Mouse (Mus musculus) heart, embryonic 15.5 days (tissue): ENCODE results near the gene Atp11a. TPM values are rescaled to one million over a fixed set of nuclear protein-coding genes. Genes with fewer than 3 reads are reported as not detected.
A peak's percentile ranks its signal among the peaks of the same experiment; 100 is the strongest.

ENCODE experiments used
- ATAC-seq: fragments of 200-750 bp; cut with Nextera tagmentation; replicated peaks from 2 replicates; pipeline ENCODE4 v1.8.0; 2017; ENCODE audit warnings: low read depth, moderate TSS enrichment; ENCODE audit not compliant: insufficient number of reproducible peaks, insufficient read depth, low FRiP score
- H3K27ac ChIP-seq: fragments of 300-500 bp; sonication (generic); 2 replicates; pipeline ENCODE4 v1.5.1; 2015; ENCODE audit warnings: mild to moderate bottlenecking, inconsistent platforms
- H3K27me3 ChIP-seq: fragments of 300-500 bp; sonication (generic); 2 replicates; pipeline ENCODE4 v1.6.1; 2015; ENCODE audit warnings: inconsistent platforms
- H3K36me3 ChIP-seq: fragments of 300-500 bp; sonication (generic); 2 replicates; pipeline ENCODE4 v1.6.1; 2015; ENCODE audit warnings: mild to moderate bottlenecking, inconsistent platforms
- H3K4me1 ChIP-seq: fragments of 300-500 bp; sonication (generic); replicated peaks from 2 replicates; pipeline ENCODE4 v1.6.1; 2015; ENCODE audit warnings: inconsistent platforms
- H3K4me2 ChIP-seq: fragments of 300-500 bp; sonication (generic); 2 replicates; pipeline ENCODE4 v1.6.1; 2015; ENCODE audit warnings: inconsistent platforms, mild to moderate bottlenecking, moderate library complexity
- H3K4me3 ChIP-seq: fragments of 300-500 bp; sonication (generic); 2 replicates; pipeline ENCODE4 v1.5.1; 2015; ENCODE audit warnings: mild to moderate bottlenecking, inconsistent platforms
- H3K9ac ChIP-seq: fragments of 300-500 bp; sonication (generic); 2 replicates; pipeline ENCODE4 v1.6.1; 2015; ENCODE audit warnings: mild to moderate bottlenecking, inconsistent platforms
- H3K9me3 ChIP-seq: fragments of 300-500 bp; sonication (generic); replicated peaks from 2 replicates; pipeline ENCODE4 v1.6.1; 2016; ENCODE audit warnings: inconsistent platforms
- WGBS: fragments of 180-500 bp; shearing (Covaris S2); methylation state at CpG from one replicate; pipeline ENCODE4 v1.1.7; 2015; ENCODE audit warnings: mixed read lengths; 5-methylcytosine and 5-hydroxymethylcytosine counted together
- polyA plus RNA-seq: library from polyadenylated mRNA; unstranded; fragments of >200 nt; fragmentation: Nextera tagmentation; extraction: Ambion mirVana; gene quantifications from 2 replicates; pipeline ENCODE4 v1.2.1, GENCODE M21; 2015

The Atp11a gene
- polyA plus RNA-seq, 1 experiment from 2014 or later: 14.1 TPM

DNA sequence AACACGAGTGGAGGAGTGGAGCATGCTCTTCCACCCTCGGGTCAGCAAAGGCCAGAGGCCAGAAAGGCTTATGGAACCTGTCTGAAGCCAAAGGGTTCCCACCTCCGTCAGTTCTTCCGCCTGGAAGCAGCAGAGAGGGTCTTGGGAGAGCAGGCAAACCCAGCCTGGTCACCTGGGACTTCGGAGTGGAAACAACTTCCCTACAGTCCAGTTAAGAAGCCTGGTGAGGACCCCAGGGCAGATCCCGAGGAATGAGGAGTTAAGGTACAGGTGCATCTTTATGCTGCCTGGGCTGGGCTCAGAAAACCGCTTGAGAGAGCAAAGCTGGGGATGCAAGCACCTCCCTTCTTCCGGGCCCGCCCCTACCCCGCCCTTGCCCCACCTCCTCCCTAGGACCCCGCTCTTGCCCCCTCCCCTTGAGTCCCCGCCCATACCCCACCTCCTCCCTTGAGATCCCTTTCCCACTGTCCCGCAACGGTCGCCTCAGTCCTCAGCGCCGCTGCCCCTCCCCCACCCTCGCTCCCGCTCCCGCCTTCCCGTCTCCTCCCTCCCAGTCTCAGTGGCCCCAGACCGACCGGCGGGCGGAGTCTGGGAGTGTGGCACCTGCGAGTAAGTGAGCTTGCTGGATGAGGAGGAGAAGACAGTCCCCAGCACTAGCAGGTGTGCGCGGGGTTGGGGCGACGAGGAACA lies 116.7 kb downstream of the Atp11a start, which contains the start of gene Mcf2l:
Gene Mcf2l (plus strand): TSS at position 450 of the 690 bp plus-strand sequence.
- peak within 1 kb of the TSS; percentile 34 for H3K9ac ChIP-seq
- H3K27ac ChIP-seq: no peak within 1 kb of the TSS
- H3K4me3 ChIP-seq: peak within 1 kb of the TSS; percentile 56
- H3K4me2 ChIP-seq: peak within 1 kb of the TSS; percentile 78
- WGBS: under 1% methylated on average over 29 of the region's 30 CpGs
- peaks cover 24% of the 10 kb centered on the region for H3K4me1 ChIP-seq
- no peaks in the 10 kb centered on the region for H3K36me3 ChIP-seq
- no peaks in the 10 kb centered on the region for H3K9me3 ChIP-seq
- H3K27me3 ChIP-seq: peaks cover 39% of the 10 kb centered on the region
- ATAC-seq: peak; percentile 60

DNA sequence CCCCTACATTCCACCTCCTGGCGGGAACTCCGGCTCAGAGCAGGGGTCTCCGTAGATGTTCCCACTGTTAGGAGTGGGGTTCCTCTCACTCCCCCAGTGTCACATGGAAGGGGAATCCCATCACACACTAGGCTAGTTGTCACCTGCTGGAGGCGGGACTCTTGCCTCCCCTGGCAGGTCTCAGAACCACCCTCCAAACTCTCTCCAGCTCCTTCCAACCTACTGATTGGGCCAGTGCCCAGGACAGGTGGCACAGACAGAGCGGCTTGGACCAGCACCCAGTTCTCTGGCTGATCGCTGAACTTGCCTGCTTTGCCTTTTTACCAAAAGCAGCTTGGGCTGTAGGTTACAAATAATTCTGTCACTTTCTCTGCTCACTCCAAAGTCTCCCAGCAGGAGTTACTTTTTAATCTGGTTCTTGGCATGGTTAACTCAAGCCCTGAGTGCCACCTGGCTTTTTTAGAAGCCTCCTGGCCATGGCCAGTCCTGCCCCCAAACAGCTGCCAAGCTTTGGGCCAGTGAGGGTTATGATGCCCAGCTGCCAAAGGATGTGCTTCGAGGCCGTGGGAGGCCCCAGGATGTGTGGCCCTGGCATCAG lies 117.5 kb downstream of the Atp11a start:
- peaks cover 27% of the 10 kb centered on the region for H3K4me1 ChIP-seq
- H3K27ac ChIP-seq: no peak overlapping the region
- no peaks in the 10 kb centered on the region for H3K9me3 ChIP-seq
- WGBS: 32% methylated on average over 8 of the region's 8 CpGs
- H3K27me3 ChIP-seq: peaks cover 39% of the 10 kb centered on the region
- H3K9ac ChIP-seq: peak overlapping the region; percentile 34
- no peaks in the 10 kb centered on the region for H3K36me3 ChIP-seq
- peak; percentile 20; the same call in 1 of the 2 replicates for ATAC-seq
- H3K4me3 ChIP-seq: peak overlapping the region; percentile 56
- H3K4me2 ChIP-seq: peak overlapping the region; percentile 78

DNA sequence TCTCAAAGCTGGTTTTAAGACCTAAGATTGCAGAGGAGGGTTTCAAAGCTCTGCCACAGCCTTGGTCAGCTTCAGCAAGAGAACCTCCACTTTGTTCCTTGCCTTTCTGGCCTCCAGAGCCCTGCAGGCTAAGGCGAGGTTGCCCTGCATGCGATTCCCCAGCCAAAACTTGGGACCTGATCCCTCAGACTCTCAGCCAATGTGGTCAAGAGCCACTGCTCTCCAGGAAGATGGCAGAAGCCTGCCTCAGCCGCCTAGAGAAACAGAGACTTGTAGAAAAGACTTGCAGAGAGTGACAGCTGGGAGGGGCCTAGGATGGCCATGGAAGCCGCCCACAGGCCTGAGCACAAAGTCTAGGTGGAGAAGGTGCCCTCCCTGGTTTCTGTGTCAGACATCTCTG lies 118.2 kb downstream of the Atp11a start:
- Histone ChIP-seq H3K27ac (no peak overlapping the region), H3K4me2 (no peak overlapping the region)
- ATAC-seq: no peak

DNA sequence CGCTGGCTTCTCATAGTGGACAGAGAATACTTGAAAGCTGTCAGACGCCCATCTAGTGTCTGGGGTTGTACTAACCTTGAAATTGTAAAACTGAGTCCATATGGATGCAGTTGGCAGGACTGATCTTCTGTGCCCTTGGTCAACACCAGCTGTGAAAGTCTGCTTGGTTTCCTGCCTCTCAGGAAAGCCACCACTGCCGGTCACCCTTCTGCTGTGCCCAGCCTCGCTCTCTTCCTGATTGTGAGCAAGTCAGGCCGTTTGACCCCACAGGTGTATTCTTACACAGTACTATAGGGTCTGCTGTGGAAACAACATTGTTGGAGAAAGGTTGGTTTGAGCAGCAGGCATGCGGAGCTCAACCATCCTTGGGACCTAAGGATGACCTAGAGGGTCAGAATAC lies 120.3 kb downstream of the Atp11a start:
- H3K36me3 ChIP-seq: no peaks in the 10 kb centered on the region
- 80% methylated on average over 6 of the region's 6 CpGs for WGBS
- H3K4me1 ChIP-seq: peaks cover 19% of the 10 kb centered on the region
- no peak overlapping the region for H3K27ac ChIP-seq
- no peak for ATAC-seq
- H3K4me3 ChIP-seq: no peak overlapping the region
- H3K9me3 ChIP-seq: no peaks in the 10 kb centered on the region
- no peak overlapping the region for H3K4me2 ChIP-seq
- peaks cover 32% of the 10 kb centered on the region for H3K27me3 ChIP-seq
- no peak overlapping the region for H3K9ac ChIP-seq

More for the DNA sequence above, 118.2 kb downstream of the Atp11a start:
- Histone ChIP-seq H3K4me1 (peaks cover 27% of the 10 kb centered on the region), H3K9me3 (no peaks in the 10 kb centered on the region), H3K27me3 (peaks cover 39% of the 10 kb centered on the region), H3K9ac (no peak overlapping the region), H3K36me3 (no peaks in the 10 kb centered on the region), H3K4me3 (no peak overlapping the region)
- whole genome bisulfite sequencing: 82% methylated on average over 4 of the region's 4 CpGs

DNA sequence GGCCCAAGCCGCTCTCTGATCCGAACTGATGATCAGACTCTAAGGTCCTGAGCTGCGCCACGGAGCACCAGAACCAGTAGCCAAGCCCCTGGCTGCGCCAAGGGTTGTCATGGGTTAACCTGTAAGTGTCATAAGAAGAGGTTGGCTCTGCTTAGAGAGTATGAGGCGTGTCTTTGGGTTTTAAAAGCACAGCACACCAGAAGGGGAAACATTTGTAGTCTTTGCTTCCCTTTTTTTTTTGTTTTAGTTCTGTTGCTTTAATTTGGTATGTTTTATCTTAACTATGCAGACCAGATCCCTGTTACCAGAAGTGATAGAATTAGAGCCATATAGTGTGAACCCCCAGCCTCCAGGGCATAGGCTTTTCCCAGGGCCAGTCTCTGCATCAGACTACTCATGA lies 123.3 kb downstream of the Atp11a start:
- peaks cover 19% of the 10 kb centered on the region for H3K4me1 ChIP-seq
- H3K4me2 ChIP-seq: no peak overlapping the region
- H3K9ac ChIP-seq: no peak overlapping the region
- WGBS: 90% methylated on average over 6 of the region's 6 CpGs
- no peaks in the 10 kb centered on the region for H3K9me3 ChIP-seq
- no peak overlapping the region for H3K4me3 ChIP-seq
- no peaks in the 10 kb centered on the region for H3K36me3 ChIP-seq
- no peak for ATAC-seq
- no peak overlapping the region for H3K27ac ChIP-seq
- peaks cover 7% of the 10 kb centered on the region; the same call in 1 of the 2 replicates for H3K27me3 ChIP-seq

DNA sequence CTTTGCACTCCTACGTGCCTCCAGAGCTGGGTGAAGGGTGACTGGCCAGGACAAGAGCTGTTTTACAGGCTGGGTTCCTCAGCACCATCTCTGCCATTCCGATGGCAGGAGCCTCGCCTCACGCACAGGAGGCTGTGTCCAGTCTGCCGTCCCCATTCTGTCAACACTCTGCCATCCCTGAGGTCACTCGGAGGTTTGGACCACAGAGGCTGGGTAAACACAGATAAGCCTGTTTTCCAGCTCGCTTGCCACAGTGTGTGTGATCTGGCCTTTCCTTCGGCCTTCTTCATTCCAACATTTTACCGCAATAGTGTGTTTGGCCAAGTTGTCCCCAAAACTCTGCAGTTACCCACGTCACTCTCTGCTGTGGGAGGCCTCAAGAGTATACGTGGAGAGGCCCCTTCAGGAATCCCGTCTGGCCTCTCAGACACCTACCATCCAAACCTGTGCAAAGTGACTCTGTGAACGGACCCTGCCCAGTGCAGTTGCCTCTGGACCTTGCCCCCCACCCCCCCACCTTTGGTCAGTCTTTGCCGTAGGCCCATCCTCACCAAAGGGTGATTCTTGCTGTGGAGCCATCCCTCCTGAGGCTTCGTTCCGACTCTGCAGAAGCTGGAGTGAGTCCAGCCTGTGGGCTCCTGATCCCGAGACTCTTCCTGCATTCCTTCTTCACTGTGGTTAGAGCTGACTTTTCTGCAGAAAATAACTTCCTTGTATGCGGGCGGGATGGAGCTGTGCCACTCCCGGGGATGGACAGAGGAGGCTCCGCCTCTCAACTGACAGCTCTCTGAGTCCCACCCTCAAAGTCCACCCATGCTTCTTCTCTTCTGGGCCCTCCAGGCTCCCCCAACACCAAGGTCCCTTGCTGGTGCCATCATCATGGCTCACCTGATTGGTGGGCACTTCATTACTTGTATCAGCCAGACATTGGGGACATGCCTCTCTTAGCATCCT lies 126.5 kb downstream of the Atp11a start:
- 36% methylated on average over 21 of the region's 21 CpGs for WGBS
- H3K4me3 ChIP-seq: no peak overlapping the region
- H3K36me3 ChIP-seq: no peaks in the 10 kb centered on the region
- no peak overlapping the region; the same call in 1 of the 2 replicates for H3K9ac ChIP-seq
- peaks cover 19% of the 10 kb centered on the region for H3K4me1 ChIP-seq
- no peak overlapping the region for H3K4me2 ChIP-seq
- no peaks in the 10 kb centered on the region for H3K9me3 ChIP-seq
- H3K27ac ChIP-seq: no peak overlapping the region
- ATAC-seq: 0 out of 2 replicates have a peak, but pooled peaks have one; percentile 24
- no peaks in the 10 kb centered on the region for H3K27me3 ChIP-seq

DNA sequence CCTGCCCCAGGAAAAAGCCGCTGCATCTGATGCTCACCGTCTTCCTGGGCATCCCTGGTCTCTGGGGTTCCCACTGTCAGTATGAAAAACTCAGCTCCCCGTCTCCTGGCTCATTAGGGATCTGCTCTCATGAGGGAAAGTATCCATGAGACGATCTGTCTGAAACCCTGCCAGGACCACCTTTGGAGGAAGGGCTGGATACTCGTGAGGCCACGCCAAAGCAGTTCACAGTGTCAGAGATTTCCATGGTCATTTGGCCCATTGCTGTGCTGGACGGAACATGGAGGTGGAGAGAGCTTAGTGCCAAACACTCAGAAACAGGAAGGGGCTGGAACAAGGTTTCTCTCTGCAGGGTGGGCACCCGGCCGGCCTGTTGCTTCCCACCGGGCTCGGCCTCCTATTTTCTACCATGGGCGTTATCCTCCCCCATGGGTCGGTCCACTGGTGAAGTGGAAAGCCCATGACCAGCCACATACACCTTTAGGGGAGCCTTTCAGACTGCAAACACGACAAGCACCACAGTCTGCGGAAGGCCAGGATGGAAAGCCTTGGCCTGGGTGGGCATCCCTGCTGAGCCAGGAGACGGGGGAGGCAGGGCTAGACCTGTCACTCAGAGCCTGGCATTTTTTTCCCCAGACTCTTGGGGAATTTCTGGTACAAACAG lies 131.1 kb downstream of the Atp11a start:
- Histone ChIP-seq H3K36me3 (no peaks in the 10 kb centered on the region), H3K9ac (no peak overlapping the region), H3K4me3 (no peak overlapping the region), H3K9me3 (no peaks in the 10 kb centered on the region), H3K27me3 (0 out of 2 replicates have a peak, but pooled peaks cover 5% of the 10 kb centered on the region), H3K4me2 (no peak overlapping the region), H3K4me1 (peaks cover 8% of the 10 kb centered on the region), H3K27ac (no peak overlapping the region)
- WGBS: 83% methylated on average over 16 of the region's 16 CpGs
- ATAC-seq: no peak

DNA sequence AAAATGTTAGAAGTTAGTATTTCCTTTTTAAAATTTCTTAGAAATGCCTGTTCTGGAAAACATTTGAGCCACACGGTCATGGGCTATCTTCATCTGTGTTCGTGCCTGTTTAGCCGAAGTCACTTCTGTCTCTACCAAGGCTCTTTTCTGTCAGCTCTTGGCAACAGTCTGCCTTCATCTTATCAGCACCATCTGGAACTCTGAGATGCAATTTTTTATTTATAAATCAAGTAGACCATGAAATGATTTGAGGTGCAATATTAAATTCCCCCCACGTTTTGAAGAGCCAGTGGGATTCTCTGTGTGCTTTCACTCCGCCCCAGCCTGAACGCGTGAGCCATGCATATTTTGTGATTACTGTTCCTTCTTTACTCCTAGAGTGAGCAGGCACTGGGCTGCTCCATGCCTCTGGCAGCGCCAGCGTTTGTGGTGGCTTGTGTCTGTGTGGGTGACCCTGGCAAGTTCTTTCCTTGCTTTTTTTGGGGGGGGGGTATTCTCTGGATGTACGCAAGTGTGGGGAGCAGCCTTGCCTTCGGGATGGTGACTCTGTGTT lies 132.3 kb downstream of the Atp11a start:
- Histone ChIP-seq H3K27me3 (0 out of 2 replicates have a peak, but pooled peaks cover 5% of the 10 kb centered on the region), H3K4me2 (no peak overlapping the region), H3K9me3 (no peaks in the 10 kb centered on the region), H3K9ac (no peak overlapping the region), H3K36me3 (no peaks in the 10 kb centered on the region), H3K27ac (no peak overlapping the region), H3K4me1 (no peaks in the 10 kb centered on the region), H3K4me3 (no peak overlapping the region)
- 78% methylated on average over 11 of the region's 11 CpGs for WGBS
- no peak for ATAC-seq

DNA sequence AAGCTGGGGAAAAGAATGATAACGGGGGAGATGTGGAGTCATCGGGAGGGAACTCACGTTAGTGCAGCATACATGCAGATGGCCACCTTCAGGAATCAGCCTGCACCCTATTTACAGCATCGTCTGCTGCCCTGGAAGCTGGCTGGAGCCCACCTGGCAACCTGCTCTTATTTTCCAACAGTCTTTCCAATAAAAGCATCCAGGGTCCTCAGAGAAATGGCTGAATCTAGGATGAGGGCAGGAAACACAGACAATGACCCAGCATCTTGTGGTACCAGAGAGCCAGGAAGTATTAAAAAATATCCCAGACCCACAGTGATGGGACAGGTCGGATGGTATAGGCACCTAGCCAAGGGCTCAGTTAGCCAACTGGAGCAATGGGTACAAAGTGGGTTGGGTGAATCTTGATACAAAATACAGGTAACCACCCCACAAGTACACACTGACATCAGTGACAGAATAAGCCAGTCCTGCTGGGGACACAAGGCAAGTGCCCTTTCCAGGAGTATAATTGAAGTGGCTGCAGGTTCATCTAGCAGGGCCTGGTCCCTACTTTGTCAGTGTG lies 136.2 kb downstream of the Atp11a start:
- H3K9ac ChIP-seq: no peak overlapping the region
- peaks cover 11% of the 10 kb centered on the region; the same call in 1 of the 2 replicates for H3K4me1 ChIP-seq
- 0 out of 2 replicates have a peak, but pooled peaks cover 5% of the 10 kb centered on the region for H3K27me3 ChIP-seq
- H3K4me3 ChIP-seq: no peak overlapping the region
- 56% methylated on average over 5 of the region's 5 CpGs for WGBS
- no peak for ATAC-seq
- no peaks in the 10 kb centered on the region for H3K9me3 ChIP-seq
- H3K36me3 ChIP-seq: no peaks in the 10 kb centered on the region
- no peak overlapping the region for H3K4me2 ChIP-seq
- no peak overlapping the region for H3K27ac ChIP-seq

DNA sequence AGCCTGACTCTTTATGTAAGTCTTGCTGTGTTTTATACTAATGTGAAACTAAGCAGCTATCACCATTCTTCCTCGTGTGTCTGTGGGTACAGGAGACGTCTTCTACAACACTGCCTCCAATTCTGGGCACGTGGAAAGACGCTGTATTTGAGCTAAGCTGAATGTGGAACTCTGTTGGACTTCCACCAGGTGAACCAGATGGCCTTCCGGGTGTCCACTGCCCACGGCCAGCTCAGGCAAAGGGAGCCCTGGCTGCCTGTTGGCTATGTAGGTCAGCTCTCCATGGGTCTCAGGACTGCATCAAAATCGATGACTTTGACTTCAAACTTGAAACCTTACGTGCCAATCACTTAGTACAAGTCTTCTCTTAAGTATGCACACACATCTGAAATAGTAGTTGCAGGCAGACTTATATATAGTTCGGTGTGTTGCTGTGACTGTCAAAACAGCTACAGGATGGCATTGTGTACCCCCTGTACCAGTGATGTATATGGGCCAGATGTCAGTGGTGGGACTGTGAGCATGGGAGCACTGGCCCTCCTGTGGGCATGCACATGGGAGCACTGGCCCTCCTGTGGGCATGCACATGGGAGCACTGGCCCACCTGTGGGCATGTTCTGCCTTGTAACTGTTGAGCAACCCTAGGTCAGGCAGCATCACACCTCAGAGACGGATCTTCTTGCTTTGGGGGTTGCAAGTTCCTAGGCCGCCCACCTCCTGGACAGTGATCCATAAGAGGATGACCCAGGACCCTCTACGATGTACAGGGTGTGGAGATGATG lies 137.2 kb downstream of the Atp11a start:
- H3K9me3 ChIP-seq: no peaks in the 10 kb centered on the region
- no peaks in the 10 kb centered on the region for H3K36me3 ChIP-seq
- WGBS: 77% methylated on average over 12 of the region's 12 CpGs
- no peak overlapping the region for H3K4me3 ChIP-seq
- H3K9ac ChIP-seq: no peak overlapping the region
- no peak overlapping the region for H3K27ac ChIP-seq
- H3K4me1 ChIP-seq: peaks cover 11% of the 10 kb centered on the region; the same call in 1 of the 2 replicates
- H3K4me2 ChIP-seq: no peak overlapping the region
- H3K27me3 ChIP-seq: 0 out of 2 replicates have a peak, but pooled peaks cover 5% of the 10 kb centered on the region
- ATAC-seq: no peak
